Mouse (Mus musculus): ENCODE data around the gene Gm11146.

Gm11146 gene

GRCm38 (mm10) chr16:77601994-77602393, at the start of gene Gm11146:
TSS of gene Gm11146 (minus strand) at chr16:77602094.
- DNase-seq, result no peak

GRCm38 (mm10) chr16:77650596-77650995, 48.7 kb upstream of the Gm11146 start:
- DNase-seq, result no peak

- DNase-seq, result no peak
Measured at GRCm38 (mm10) chr16:77649006-77649405, 47.1 kb upstream of the Gm11146 start.

- no peak for DNase-seq
Measured at GRCm38 (mm10) chr16:77648181-77648580, 46.3 kb upstream of the Gm11146 start.

- no peak for DNase-seq
Measured at GRCm38 (mm10) chr16:77646146-77646545, 44.3 kb upstream of the Gm11146 start.

- DNase-seq, result no peak
Measured at GRCm38 (mm10) chr16:77644976-77645375, 43.1 kb upstream of the Gm11146 start.

- DNase-seq, result peak; percentile 48
Measured at GRCm38 (mm10) chr16:77643871-77644720, 42.2 kb upstream of the Gm11146 start.

- no peak for DNase-seq
Measured at GRCm38 (mm10) chr16:77643036-77643870, 41.4 kb upstream of the Gm11146 start.

GRCm38 (mm10) chr16:77636497-77636896, 34.6 kb upstream of the Gm11146 start:
- DNase-seq, result no peak

GRCm38 (mm10) chr16:77632315-77632881, 30.5 kb upstream of the Gm11146 start:
- DNase-seq, result no peak

GRCm38 (mm10) chr16:77622681-77623080, 20.8 kb upstream of the Gm11146 start:
- DNase-seq, result no peak

- no peak for DNase-seq
Measured at GRCm38 (mm10) chr16:77602581-77602980, 687 bp upstream of the Gm11146 start.

- no peak for DNase-seq
Measured at GRCm38 (mm10) chr16:77598787-77599186, 3.1 kb downstream of the Gm11146 start.

- DNase-seq, result no peak
Measured at GRCm38 (mm10) chr16:77596556-77596955, 5.3 kb downstream of the Gm11146 start.

GRCm38 (mm10) chr16:77595661-77596060, 6.2 kb downstream of the Gm11146 start:
- no peak for DNase-seq

- no peak for DNase-seq
Measured at GRCm38 (mm10) chr16:77594553-77594952, 7.3 kb downstream of the Gm11146 start.

- DNase-seq, result no peak
Measured at GRCm38 (mm10) chr16:77593828-77594421, 8.0 kb downstream of the Gm11146 start.

GRCm38 (mm10) chr16:77592986-77593385, 8.9 kb downstream of the Gm11146 start:
- DNase-seq, result no peak

- no peak for DNase-seq
Measured at GRCm38 (mm10) chr16:77573036-77573435, 28.9 kb downstream of the Gm11146 start.

GRCm38 (mm10) chr16:77569457-77569856, 32.4 kb downstream of the Gm11146 start:
- DNase-seq, result no peak

GRCm38 (mm10) chr16:77568384-77568783, 33.5 kb downstream of the Gm11146 start:
- no peak for DNase-seq

- no peak for DNase-seq
Measured at GRCm38 (mm10) chr16:77562852-77563251, 39.0 kb downstream of the Gm11146 start.

Measured in thymus, postnatal 25 days (tissue).